10 mouse cellular contexts compared by ENCODE assay signal in genomic region chrX:99046360-99047055, GRCm38 (mm10). TPM values are rescaled to one million over a fixed set of nuclear protein-coding genes. Genes with fewer than 3 reads are reported as not detected.
DNase-seq lines count a peak whose midpoint lies in the region; ATAC-seq and TF ChIP-seq lines count a peak whose summit lies in the region.
"Had no signal": no experiment of that assay in that cellular context is flagged by ENCODE, and none has a peak within 500 bp of the region (broad histone marks: within the 10 kb centered on the region; RNA-seq: fewer than 3 reads in every experiment).

No protein-coding gene starts in this region.

- DNase-seq in Patski (ENCODE audit: low read depth, low spot score) = peak; percentile 28
- DNase-seq in layer of hippocampus, adult 11-12 months (ENCODE audit: low spot score) = no peak
- DNase-seq in urinary bladder, postnatal 25 days (ENCODE audit: low spot score) = no peak
- no peak for DNase-seq in gastrocnemius, postnatal 25 days
- DNase-seq: gastrocnemius, postnatal 14 days; layer of hippocampus, adult 9-11 months had no signal

- peaks cover 22% of the 10 kb centered on the region for H3K27me3 ChIP-seq in Patski
- H3K27me3 ChIP-seq in intestine, embryonic 16.5 days (replicated peaks; ENCODE audit: control insufficient read depth, insufficient read depth, low read length) = 0 out of 2 replicates have a peak, but pooled peaks cover 10% of the 10 kb centered on the region
- no peaks in the 10 kb centered on the region; the same call in 1 of the 2 replicates for H3K27me3 ChIP-seq in lung, embryonic 16.5 days (ENCODE audit: control insufficient read depth, insufficient read depth, low read depth, low read length)

- in situ Hi-C loops in Patski (cut with MboI; ENCODE audit: low pct_unique_long_range_greater_than_20kb) = no loop called here

- no peaks in the 10 kb centered on the region for H3K36me3 ChIP-seq in intestine, embryonic 16.5 days (ENCODE audit: control insufficient read depth, insufficient read depth, low read length)
- H3K36me3 ChIP-seq in lung, embryonic 16.5 days (ENCODE audit: control insufficient read depth, insufficient read depth, low read length) = no peaks in the 10 kb centered on the region

- H3K27ac ChIP-seq in cortical plate, adult 2 months (ENCODE audit: insufficient read depth, low read length) = peak overlapping the region; percentile 51; the same call in 1 of the 2 replicates
- peak overlapping the region; percentile 59 for H3K27ac ChIP-seq in intestine, embryonic 16.5 days (ENCODE audit: low read length)
- peak overlapping the region; percentile 68 for H3K27ac ChIP-seq in lung, embryonic 16.5 days (ENCODE audit: low read length)

- no peak for TF ChIP-seq POLR2A in cortical plate, adult 2 months (IDR thresholded peaks at IDR 0.05; ENCODE audit: extremely low read depth, insufficient read depth, low read length)

- no peaks in the 10 kb centered on the region for H3K9me3 ChIP-seq in intestine, embryonic 16.5 days (ENCODE audit: control insufficient read depth, low read length)
- H3K9me3 ChIP-seq in lung, embryonic 16.5 days (ENCODE audit: control insufficient read depth, low read length) = no peaks in the 10 kb centered on the region
- H3K9me3 ChIP-seq: megakaryocyte, embryonic 14.5 days had no signal

- no peak for TF ChIP-seq CTCF in Patski (IDR thresholded peaks at IDR 0.05)
- no peak for TF ChIP-seq CTCF in cortical plate, adult 2 months (IDR thresholded peaks at IDR 0.05; ENCODE audit: extremely low read depth, insufficient read depth, low read length)

- POLR2A ChIA-PET in Patski (lab: Charles Lee) = interaction anchor here (0.6 kb wide), 1 partner anchor 153 kb away, joined by 5 read pairs; no protein-coding TSS in a partner anchor

- H3K4me2 ChIP-seq in intestine, embryonic 16.5 days (ENCODE audit: low read depth, low read length) = peak overlapping the region; percentile 16; the same call in 1 of the 2 replicates
- 0 out of 2 replicates have a peak overlapping the region, but pooled peaks have one; percentile 1 for H3K4me2 ChIP-seq in lung, embryonic 16.5 days (ENCODE audit: low read depth, low read length)

- H3K4me3 ChIP-seq in cortical plate, adult 2 months (ENCODE audit: insufficient read depth, low read length) = no peak overlapping the region
- H3K4me3 ChIP-seq in intestine, embryonic 16.5 days (ENCODE audit: low read length) = no peak overlapping the region
- H3K4me3 ChIP-seq in lung, embryonic 16.5 days (ENCODE audit: low read length) = no peak overlapping the region
- H3K4me3 ChIP-seq: megakaryocyte, embryonic 14.5 days had no signal

- 55% methylated on average over 5 of the region's 5 CpGs for WGBS in intestine, embryonic 16.5 days
- 52% methylated on average over 5 of the region's 5 CpGs for WGBS in lung, embryonic 16.5 days

- H3K4me1 ChIP-seq in cortical plate, adult 2 months (ENCODE audit: control insufficient read depth, insufficient read depth, low read length) = no peaks in the 10 kb centered on the region; the same call in 1 of the 2 replicates
- peaks cover 3% of the 10 kb centered on the region for H3K4me1 ChIP-seq in intestine, embryonic 16.5 days (ENCODE audit: control insufficient read depth, insufficient read depth, low read length)
- peaks cover 14% of the 10 kb centered on the region for H3K4me1 ChIP-seq in lung, embryonic 16.5 days (replicated peaks; ENCODE audit: control insufficient read depth, insufficient read depth, low read length)

- peak overlapping the region; percentile 44; the same call in 1 of the 2 replicates for H3K9ac ChIP-seq in intestine, embryonic 16.5 days (ENCODE audit: low read depth, low read length)
- H3K9ac ChIP-seq in lung, embryonic 16.5 days (ENCODE audit: low read length) = no peak overlapping the region

- CTCF ChIA-PET in Patski (lab: Charles Lee) = interaction anchor here (1.1 to 3.0 kb wide), 3 partner anchors 11 to 57 kb away, joined by 3 to 17 read pairs (median 3); no protein-coding TSS in a partner anchor

- peak; percentile 40 for ATAC-seq in Patski
- 0 out of 2 replicates have a peak, but pooled peaks have one; percentile 27 for ATAC-seq in intestine, embryonic 16.5 days
- ATAC-seq in lung, embryonic 16.5 days (ENCODE audit: low read depth) = no peak

RNA-seq across cellular contexts. Expression of gene Stard8, which starts 43.5 kb away (rescaled TPM):
- 25.8 TPM for polyA plus RNA-seq in Patski (2021)
- 31.9 and 36.8 TPM in 2 replicates for polyA plus RNA-seq in cortical plate, adult 2 months (2012; rRNA removed)
- 7.5 and 8.8 TPM in 2 replicates for polyA plus RNA-seq in intestine, embryonic 16.5 days (2015; fragmentation: Nextera tagmentation; extraction: Ambion mirVana)
- polyA plus RNA-seq in lung, embryonic 16.5 days (2015; fragmentation: Nextera tagmentation; extraction: Ambion mirVana) = 18.5 and 19.2 TPM in 2 replicates
- total RNA-seq in gastrocnemius, postnatal 25 days (2021) = 10 to 100 TPM; 15.0 to 17.0 TPM
